Mouse (Mus musculus) kidney, embryonic 15.5 days (tissue): Measurements from ENCODE around the gene Gpr137c. TPM values are rescaled to one million over a fixed set of nuclear protein-coding genes. Genes with fewer than 3 reads are reported as not detected.
A peak's percentile ranks its signal among the peaks of the same experiment; 100 is the strongest.

Experiments used
- ATAC-seq: fragments of 200-750 bp; cut with Nextera tagmentation; replicated peaks from 2 replicates; pipeline ENCODE4 v1.8.0; 2017; ENCODE audit warnings: moderate TSS enrichment; ENCODE audit not compliant: low FRiP score
- H3K27ac ChIP-seq: fragments of 300-500 bp; sonication (generic); 2 replicates; pipeline ENCODE4 v1.5.1; 2015; ENCODE audit warnings: mild to moderate bottlenecking, inconsistent platforms
- H3K27me3 ChIP-seq: fragments of 300-500 bp; sonication (generic); 2 replicates; pipeline ENCODE4 v1.6.1; 2015; ENCODE audit warnings: inconsistent platforms
- H3K36me3 ChIP-seq: fragments of 300-500 bp; sonication (generic); 2 replicates; pipeline ENCODE4 v1.6.1; 2015; ENCODE audit warnings: inconsistent platforms
- H3K4me1 ChIP-seq: fragments of 300-500 bp; sonication (generic); 2 replicates; pipeline ENCODE4 v1.6.1; 2015; ENCODE audit warnings: inconsistent platforms
- H3K4me2 ChIP-seq: fragments of 300-500 bp; sonication (generic); 2 replicates; pipeline ENCODE4 v1.6.1; 2015; ENCODE audit warnings: moderate library complexity, mild to moderate bottlenecking, inconsistent platforms
- H3K4me3 ChIP-seq: fragments of 300-500 bp; sonication (generic); replicated peaks from 2 replicates; pipeline ENCODE4 v1.5.1; 2015; ENCODE audit warnings: mild to moderate bottlenecking, inconsistent platforms
- H3K9ac ChIP-seq: fragments of 300-500 bp; sonication (generic); 2 replicates; pipeline ENCODE4 v1.6.1; 2015; ENCODE audit warnings: mild to moderate bottlenecking, inconsistent platforms
- H3K9me3 ChIP-seq: fragments of 300-500 bp; sonication (generic); replicated peaks from 2 replicates; pipeline ENCODE4 v1.6.1; 2016; ENCODE audit warnings: inconsistent platforms
- WGBS: fragments of 180-500 bp; shearing (Covaris S2); methylation state at CpG from one replicate; pipeline ENCODE4 v1.1.7; 2015; ENCODE audit warnings: mixed read lengths; 5-methylcytosine and 5-hydroxymethylcytosine counted together
- polyA plus RNA-seq: library from polyadenylated mRNA; unstranded; fragments of >200 nt; fragmentation: Nextera tagmentation; extraction: Ambion mirVana; gene quantifications from 2 replicates; pipeline ENCODE4 v1.2.1, GENCODE M21; 2015

Gene Gpr137c
- polyA plus RNA-seq, 1 experiment from 2014 or later: 1.8 TPM

DNA sequence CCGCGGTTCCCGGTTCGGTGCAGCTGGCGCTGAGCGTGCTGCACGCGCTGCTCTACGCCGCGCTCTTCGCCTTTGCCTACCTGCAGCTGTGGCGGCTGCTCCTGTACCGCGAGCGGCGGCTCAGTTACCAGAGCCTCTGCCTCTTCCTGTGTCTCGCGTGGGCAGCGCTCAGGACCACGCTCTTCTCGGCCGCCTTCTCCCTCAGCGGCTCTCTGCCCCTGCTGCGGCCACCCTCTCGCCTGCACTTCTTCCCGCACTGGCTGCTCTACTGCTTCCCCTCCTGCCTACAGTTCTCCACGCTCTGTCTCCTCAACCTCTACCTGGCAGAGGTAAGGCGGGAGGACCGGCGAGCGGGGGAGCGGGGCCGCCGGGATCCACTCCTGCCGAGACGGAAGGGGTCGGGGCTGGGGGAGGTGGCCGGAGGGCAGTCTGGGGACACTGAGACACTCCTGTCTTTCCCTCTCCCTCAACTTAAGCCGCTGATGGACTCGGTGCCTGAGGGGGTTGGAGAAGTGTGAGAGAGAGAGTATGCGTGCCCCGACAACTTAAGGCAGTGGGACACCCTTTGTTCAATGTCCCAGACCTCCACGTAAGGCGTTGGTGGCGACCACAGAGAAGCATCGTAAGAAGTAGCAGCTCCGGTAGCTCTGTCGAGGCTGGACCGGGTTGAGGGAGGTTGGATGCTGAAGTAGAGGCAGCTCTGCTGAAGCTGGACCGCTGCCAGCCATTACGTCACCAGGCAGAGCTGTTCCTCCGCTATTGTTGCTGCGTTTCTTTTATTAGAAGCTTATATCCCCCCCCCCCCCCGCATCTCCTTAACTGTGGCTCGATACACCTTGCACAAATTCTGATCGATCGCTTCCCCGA lies 806 bp downstream of the Gpr137c start, which contains the start of gene Txndc16:
Txndc16 (minus strand) TSS at position 239 of the 867 bp plus-strand sequence.
- no peaks in the 10 kb centered on the region for H3K27me3 ChIP-seq
- peak; percentile 53 for ATAC-seq
- peak within 1 kb of the TSS; percentile 94 for H3K27ac ChIP-seq
- no peaks in the 10 kb centered on the region for H3K36me3 ChIP-seq
- H3K4me2 ChIP-seq: peak within 1 kb of the TSS; percentile 98
- WGBS: under 1% methylated on average over 59 of the region's 59 CpGs
- peak within 1 kb of the TSS; percentile 73 for H3K4me3 ChIP-seq
- peaks cover 12% of the 10 kb centered on the region for H3K4me1 ChIP-seq
- H3K9ac ChIP-seq: peak within 1 kb of the TSS; percentile 72
- H3K9me3 ChIP-seq: no peaks in the 10 kb centered on the region

DNA sequence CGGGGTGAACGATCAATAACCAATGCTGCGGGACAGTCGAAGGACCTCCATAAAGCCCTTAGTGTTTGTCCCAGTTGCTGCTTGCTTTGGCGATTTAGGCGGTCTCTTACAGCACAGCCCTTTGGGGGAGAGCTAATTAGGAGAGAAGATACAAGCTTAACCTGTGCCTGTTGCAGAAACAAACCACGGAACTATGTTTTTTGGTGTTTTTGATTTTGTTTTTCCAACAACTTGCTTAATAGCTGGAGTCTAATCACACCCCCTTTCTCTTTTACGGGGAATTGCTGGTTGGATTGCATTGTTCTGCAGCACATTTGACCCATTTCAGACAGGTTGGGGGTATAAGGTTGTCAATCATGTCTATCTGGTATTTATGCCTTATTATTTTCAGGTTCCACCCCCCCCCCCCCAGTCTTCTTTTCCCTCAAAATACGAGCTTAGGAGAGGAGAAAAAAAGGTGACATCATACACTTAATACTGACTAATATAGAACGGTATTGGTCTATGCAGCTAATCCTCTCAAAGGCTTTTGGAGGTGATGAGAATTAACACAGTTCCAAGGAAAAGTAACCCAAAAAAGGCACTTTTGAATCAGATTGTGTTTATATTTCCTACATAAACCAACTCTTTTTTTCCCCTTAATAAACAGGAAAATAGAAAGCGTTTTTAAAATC lies 1.6 kb downstream of the Gpr137c start:
- H3K9ac ChIP-seq: peak overlapping the region; percentile 72
- no peak overlapping the region for H3K27ac ChIP-seq
- no peaks in the 10 kb centered on the region for H3K36me3 ChIP-seq
- WGBS: 13% methylated on average over 11 of the region's 11 CpGs
- H3K4me3 ChIP-seq: peak overlapping the region; percentile 73
- ATAC-seq: no peak
- peaks cover 12% of the 10 kb centered on the region for H3K4me1 ChIP-seq
- peak overlapping the region; percentile 98 for H3K4me2 ChIP-seq
- H3K27me3 ChIP-seq: no peaks in the 10 kb centered on the region
- no peaks in the 10 kb centered on the region for H3K9me3 ChIP-seq

DNA sequence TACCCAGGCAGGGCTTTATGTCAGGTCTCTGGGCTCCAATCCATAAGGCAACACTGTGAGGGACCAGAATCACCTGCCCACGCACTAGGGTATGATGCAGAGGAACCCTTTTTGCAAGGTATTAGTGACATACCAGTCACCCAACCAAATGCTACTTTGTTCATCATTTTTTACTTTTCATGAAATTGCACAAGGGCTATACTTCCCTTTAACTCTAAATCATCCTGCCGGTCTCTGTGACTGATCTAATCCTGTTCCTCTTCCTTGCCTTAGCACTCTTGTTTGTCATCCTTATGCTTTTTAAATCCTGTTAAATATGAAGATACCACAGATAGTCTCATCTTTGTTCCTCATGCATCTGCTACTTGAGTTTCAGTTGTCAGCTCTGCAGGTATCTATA lies 19.5 kb downstream of the Gpr137c start:
- Histone ChIP-seq H3K9me3 (no peaks in the 10 kb centered on the region), H3K27me3 (no peaks in the 10 kb centered on the region), H3K36me3 (no peaks in the 10 kb centered on the region), H3K9ac (no peak overlapping the region), H3K4me1 (no peaks in the 10 kb centered on the region), H3K4me2 (no peak overlapping the region), H3K27ac (no peak overlapping the region), H3K4me3 (no peak overlapping the region)
- 66% methylated on average over 2 of the region's 2 CpGs for WGBS
- no peak for ATAC-seq

DNA sequence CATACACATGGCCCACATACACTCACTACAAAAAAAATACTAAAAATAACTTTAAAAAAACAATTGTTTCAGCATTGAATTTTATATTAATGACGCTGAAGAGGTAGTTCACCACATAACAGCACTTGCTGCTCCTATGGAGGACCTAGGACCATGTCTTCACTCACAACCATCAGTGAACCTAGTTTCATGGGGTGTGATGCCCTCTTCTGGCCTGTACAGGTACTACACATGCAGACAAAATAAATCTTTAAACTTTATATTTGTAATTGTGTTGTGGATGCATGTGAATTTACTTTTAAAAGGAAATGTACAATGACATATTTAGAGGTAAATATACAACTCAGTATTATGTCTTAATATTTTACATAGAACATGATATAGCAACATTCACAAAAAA lies 22.1 kb downstream of the Gpr137c start:
- 59% methylated on average over 1 of the region's 1 CpGs for WGBS
- Histone ChIP-seq H3K4me1 (no peaks in the 10 kb centered on the region), H3K27ac (no peak overlapping the region), H3K27me3 (no peaks in the 10 kb centered on the region), H3K36me3 (no peaks in the 10 kb centered on the region), H3K9me3 (no peaks in the 10 kb centered on the region), H3K9ac (no peak overlapping the region), H3K4me3 (no peak overlapping the region), H3K4me2 (no peak overlapping the region)
- no peak for ATAC-seq

DNA sequence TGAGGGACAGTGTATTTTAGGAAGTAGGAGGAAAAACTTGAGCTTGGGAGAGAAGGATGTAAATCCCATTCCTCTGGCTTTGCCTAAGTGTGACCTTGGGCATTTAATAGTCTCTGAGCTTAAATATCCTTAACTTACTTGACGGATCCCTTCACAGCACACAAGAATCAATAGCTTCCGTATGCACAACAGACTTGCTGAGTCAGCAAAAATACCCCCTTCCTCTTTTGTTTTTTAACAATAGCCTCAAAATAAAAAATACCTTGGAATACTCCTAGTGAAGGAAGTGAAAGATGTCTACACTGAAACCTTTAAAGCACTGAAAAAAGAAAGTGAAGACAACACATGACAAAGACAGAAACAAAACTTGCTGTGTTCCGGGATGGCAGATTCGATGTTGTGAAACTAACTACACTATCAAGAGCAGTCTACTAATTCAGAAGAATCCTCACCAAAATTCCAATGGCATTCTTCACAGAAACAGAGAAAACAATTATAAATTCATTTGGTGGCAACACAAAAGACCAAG lies 32.1 kb downstream of the Gpr137c start:
- Histone ChIP-seq H3K27me3 (no peaks in the 10 kb centered on the region), H3K4me1 (no peaks in the 10 kb centered on the region), H3K27ac (no peak overlapping the region), H3K4me3 (no peak overlapping the region), H3K4me2 (no peak overlapping the region), H3K9ac (no peak overlapping the region), H3K9me3 (no peaks in the 10 kb centered on the region), H3K36me3 (no peaks in the 10 kb centered on the region)
- ATAC-seq: no peak
- 92% methylated on average over 4 of the region's 4 CpGs for WGBS

DNA sequence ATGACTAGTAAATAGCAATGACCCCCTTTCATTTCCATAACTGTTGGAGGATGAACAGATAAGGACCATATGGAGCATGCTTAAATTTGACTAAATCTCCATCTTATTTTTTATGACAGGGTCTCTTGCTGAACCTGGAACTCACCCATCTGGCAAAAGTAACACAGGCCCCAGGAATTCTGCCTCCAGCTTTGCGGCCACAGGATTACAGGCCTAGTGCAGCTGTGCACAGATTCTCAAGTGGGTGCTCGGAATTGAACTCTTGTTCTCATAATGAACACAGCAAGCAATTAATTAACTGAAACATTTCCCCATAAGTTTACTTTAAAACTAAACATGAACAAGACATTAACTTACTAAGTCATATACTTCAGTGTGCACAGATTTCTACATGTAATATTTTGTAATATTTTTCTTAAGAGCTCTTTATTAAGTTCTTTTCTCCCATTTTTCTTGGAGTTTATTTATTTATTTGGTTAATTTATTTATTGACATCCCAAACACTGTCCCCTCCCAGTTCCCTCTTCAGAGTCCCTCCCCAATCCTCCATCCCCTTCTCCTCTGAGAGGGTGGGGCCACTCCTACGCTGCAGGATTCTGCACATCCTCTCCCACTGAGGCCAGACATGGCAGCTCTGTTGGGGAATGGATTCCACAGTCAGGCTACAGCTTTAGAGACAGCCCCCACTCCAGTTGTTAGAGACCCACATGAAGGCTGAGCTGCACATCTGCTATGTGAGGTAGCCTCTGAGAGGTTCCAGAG lies 44.5 kb downstream of the Gpr137c start:
- no peak overlapping the region for H3K27ac ChIP-seq
- no peaks in the 10 kb centered on the region for H3K4me1 ChIP-seq
- ATAC-seq: no peak
- no peaks in the 10 kb centered on the region for H3K27me3 ChIP-seq
- H3K9me3 ChIP-seq: no peaks in the 10 kb centered on the region; the same call in 1 of the 2 replicates
- H3K9ac ChIP-seq: no peak overlapping the region
- WGBS: 84% methylated on average over 3 of the region's 3 CpGs
- no peak overlapping the region for H3K4me2 ChIP-seq
- H3K4me3 ChIP-seq: no peak overlapping the region
- no peaks in the 10 kb centered on the region for H3K36me3 ChIP-seq

DNA sequence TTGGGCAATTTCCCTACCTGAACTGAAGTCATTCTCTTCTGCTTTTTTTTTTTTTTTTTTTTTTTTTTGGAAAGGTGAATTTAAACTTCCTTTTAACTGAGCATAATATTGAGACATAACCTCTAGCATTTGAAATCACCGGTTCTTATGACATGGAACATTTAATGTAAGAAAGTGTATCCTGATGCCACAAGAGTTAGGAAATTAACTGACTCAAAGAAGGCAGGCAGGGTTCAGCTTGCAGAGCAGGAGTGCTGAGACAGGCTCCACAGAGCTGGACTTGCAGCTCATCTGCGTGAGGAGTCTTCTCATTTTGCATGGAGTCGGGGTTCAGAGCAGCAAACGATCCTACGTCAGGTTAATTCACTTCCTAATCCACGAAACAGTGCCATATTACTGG lies 56.3 kb downstream of the Gpr137c start:
- 90% methylated on average over 6 of the region's 6 CpGs for WGBS

DNA sequence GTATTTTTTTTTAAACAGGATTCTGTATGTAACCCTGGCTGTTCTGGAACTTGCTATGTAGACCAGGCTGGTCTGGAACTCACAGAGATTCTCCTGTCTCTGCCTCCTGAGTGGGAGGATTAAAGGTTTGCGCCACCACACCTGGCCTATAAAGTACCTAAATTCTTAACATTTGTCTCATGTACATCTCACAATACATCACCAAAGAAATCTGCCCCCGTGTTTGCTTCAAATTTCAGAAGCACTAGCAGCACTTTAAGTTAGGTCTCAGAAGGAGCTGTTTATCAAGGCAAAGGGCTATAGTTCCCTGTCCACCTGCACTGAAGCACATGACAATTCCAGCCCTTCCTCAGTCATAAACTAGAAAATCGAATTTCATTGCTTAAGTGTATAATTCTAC lies 62.5 kb downstream of the Gpr137c start:
- H3K27me3 ChIP-seq: no peaks in the 10 kb centered on the region
- no peak for ATAC-seq
- H3K9ac ChIP-seq: no peak overlapping the region
- no peak overlapping the region for H3K4me3 ChIP-seq
- WGBS: 81% methylated on average over 3 of the region's 3 CpGs
- H3K4me1 ChIP-seq: no peaks in the 10 kb centered on the region
- no peaks in the 10 kb centered on the region for H3K9me3 ChIP-seq
- H3K4me2 ChIP-seq: no peak overlapping the region
- H3K36me3 ChIP-seq: peaks cover 9% of the 10 kb centered on the region
- H3K27ac ChIP-seq: no peak overlapping the region

More for the DNA sequence above, 56.3 kb downstream of the Gpr137c start:
- H3K4me1 ChIP-seq: no peaks in the 10 kb centered on the region
- H3K9ac ChIP-seq: no peak overlapping the region
- no peak overlapping the region for H3K4me2 ChIP-seq
- no peaks in the 10 kb centered on the region for H3K9me3 ChIP-seq
- no peaks in the 10 kb centered on the region for H3K27me3 ChIP-seq
- H3K36me3 ChIP-seq: no peaks in the 10 kb centered on the region
- no peak for ATAC-seq
- no peak overlapping the region for H3K4me3 ChIP-seq
- H3K27ac ChIP-seq: no peak overlapping the region

DNA sequence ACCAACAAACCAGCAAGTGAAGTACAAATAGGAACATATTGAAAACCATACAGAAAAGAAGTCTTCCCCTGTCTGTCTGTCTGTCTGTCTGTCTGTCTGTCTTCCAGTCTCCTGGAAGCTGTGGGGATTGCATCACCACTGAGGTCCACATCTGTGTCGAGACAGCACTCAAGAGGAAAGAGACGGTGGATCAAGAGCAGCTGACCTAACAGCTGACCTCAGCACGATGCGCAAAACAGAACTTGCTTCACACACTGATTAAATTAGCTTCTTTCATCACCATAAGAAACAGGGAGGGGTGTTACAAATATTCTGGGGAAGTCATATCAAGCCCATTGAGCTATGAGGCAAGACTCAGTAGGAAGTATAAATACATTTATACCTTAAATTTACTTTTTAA lies 72.1 kb downstream of the Gpr137c start:
- H3K4me3 ChIP-seq: no peak overlapping the region
- H3K36me3 ChIP-seq: peaks cover 29% of the 10 kb centered on the region
- ATAC-seq: no peak
- 82% methylated on average over 4 of the region's 4 CpGs for WGBS
- H3K9me3 ChIP-seq: no peaks in the 10 kb centered on the region
- H3K27me3 ChIP-seq: no peaks in the 10 kb centered on the region
- H3K4me1 ChIP-seq: no peaks in the 10 kb centered on the region
- H3K9ac ChIP-seq: no peak overlapping the region
- H3K4me2 ChIP-seq: no peak overlapping the region
- no peak overlapping the region for H3K27ac ChIP-seq

DNA sequence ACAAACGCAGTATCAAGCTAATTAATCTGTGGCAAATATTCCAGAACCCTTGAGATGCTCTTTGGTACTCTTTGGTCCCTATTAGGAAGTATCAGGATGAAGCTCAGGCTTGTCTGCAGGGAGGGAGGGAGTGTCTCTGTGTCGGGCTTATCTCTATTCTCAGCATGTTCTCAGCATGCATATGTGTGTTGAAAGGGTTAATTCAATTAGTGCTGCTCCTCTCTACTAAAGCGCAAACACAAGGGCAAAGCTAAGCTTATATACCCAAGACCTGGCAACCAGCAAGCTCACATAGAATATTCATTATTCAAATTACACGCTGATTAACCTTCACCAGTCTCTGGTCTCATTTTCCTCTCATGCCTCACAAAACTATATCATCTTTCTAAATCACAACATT lies 84.4 kb downstream of the Gpr137c start:
- Histone ChIP-seq H3K36me3 (peaks cover 49% of the 10 kb centered on the region), H3K9ac (no peak overlapping the region), H3K27ac (no peak overlapping the region), H3K4me2 (no peak overlapping the region), H3K9me3 (no peaks in the 10 kb centered on the region), H3K4me3 (no peak overlapping the region), H3K27me3 (no peaks in the 10 kb centered on the region), H3K4me1 (no peaks in the 10 kb centered on the region)
- no peak for ATAC-seq
- WGBS: 77% methylated on average over 4 of the region's 4 CpGs

DNA sequence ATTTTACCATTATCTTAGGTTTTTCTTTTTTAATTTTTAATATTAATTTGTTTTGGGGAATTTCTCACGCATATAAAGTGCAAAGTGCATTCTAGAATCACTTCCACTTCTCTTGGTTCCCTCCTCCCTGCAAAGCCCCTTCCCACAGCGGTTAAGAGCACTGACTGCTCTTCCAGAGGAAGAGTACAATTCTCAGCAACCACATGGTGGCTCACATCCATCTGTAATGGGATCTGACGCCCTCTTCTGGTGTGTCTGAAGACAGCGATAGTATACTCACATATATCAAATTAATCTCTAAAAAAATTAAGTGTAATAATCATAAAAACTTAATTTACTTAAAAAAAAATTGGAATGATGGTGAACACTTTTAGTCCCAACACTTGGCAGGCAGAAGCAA lies 84.9 kb downstream of the Gpr137c start:
- H3K27me3 ChIP-seq: no peaks in the 10 kb centered on the region

DNA sequence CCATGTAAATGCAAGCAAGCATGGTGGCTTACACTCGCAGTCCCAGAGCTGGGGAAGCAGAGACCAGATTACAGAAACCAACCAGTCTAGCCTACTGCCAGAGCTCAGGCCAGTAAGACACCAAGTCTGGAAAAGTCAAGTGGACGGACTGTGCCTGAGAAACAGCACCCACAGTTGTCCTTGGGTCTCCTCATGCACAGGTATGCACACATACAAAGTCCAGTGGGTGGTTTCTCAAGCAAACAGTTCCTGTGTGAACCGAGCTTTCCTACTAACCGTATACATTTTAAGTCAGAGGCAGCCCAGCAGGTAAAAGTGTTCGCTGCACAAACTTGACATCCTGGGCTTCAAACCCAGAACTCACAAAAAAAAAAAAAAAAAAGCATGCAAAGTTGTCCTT lies 86.3 kb downstream of the Gpr137c start:
- H3K4me1 ChIP-seq: no peaks in the 10 kb centered on the region
- ATAC-seq: no peak
- H3K27ac ChIP-seq: no peak overlapping the region
- no peaks in the 10 kb centered on the region for H3K9me3 ChIP-seq
- no peak overlapping the region for H3K4me3 ChIP-seq
- no peak overlapping the region for H3K4me2 ChIP-seq
- no peaks in the 10 kb centered on the region for H3K27me3 ChIP-seq
- WGBS: 86% methylated on average over 5 of the region's 5 CpGs
- H3K9ac ChIP-seq: no peak overlapping the region
- H3K36me3 ChIP-seq: peaks cover 30% of the 10 kb centered on the region; the same call in 1 of the 2 replicates

More for the DNA sequence above, 84.9 kb downstream of the Gpr137c start:
- WGBS: 80% methylated on average over 4 of the region's 4 CpGs
- H3K9ac ChIP-seq: no peak overlapping the region
- no peak overlapping the region for H3K4me3 ChIP-seq
- H3K4me2 ChIP-seq: no peak overlapping the region
- ATAC-seq: no peak
- no peak overlapping the region for H3K27ac ChIP-seq
- H3K4me1 ChIP-seq: no peaks in the 10 kb centered on the region
- peaks cover 44% of the 10 kb centered on the region for H3K36me3 ChIP-seq
- no peaks in the 10 kb centered on the region for H3K9me3 ChIP-seq
